Mouse (Mus musculus) neural tube, embryonic 12.5 days (tissue): Measurements from ENCODE around the gene Klk1b27. TPM values are rescaled to one million over a fixed set of nuclear protein-coding genes. Genes with fewer than 3 reads are reported as not detected.
"Not testable (repeated sequence)": the region's sequence is repeated elsewhere in the genome, so short reads cannot be mapped to it uniquely, and the experiment has no call there.

ENCODE experiments used
- ATAC-seq: fragments of 200-750 bp; cut with Nextera tagmentation; 2 replicates; pipeline ENCODE4 v1.8.0; 2017; ENCODE audit warnings: low read depth, mild to moderate bottlenecking, moderate TSS enrichment, moderate library complexity; ENCODE audit not compliant: low FRiP score
- H3K27ac ChIP-seq: fragments of 300-500 bp; sonication (generic); 2 replicates; pipeline ENCODE4 v1.5.1; 2016
- H3K27me3 ChIP-seq: fragments of 300-500 bp; sonication (generic); replicated peaks from 2 replicates; pipeline ENCODE4 v1.6.1; 2016; ENCODE audit warnings: mild to moderate bottlenecking
- H3K36me3 ChIP-seq: fragments of 300-500 bp; sonication (generic); 2 replicates; pipeline ENCODE4 v1.6.1; 2016; ENCODE audit warnings: mild to moderate bottlenecking
- H3K4me1 ChIP-seq: fragments of 300-500 bp; sonication (generic); 2 replicates; pipeline ENCODE4 v1.6.1; 2016
- H3K4me2 ChIP-seq: fragments of 300-500 bp; sonication (generic); replicated peaks from 2 replicates; pipeline ENCODE4 v1.6.1; 2016; ENCODE audit warnings: mild to moderate bottlenecking
- H3K4me3 ChIP-seq: fragments of 300-500 bp; sonication (generic); 2 replicates; pipeline ENCODE4 v1.5.1; 2016
- H3K9ac ChIP-seq: fragments of 300-500 bp; sonication (generic); 2 replicates; pipeline ENCODE4 v1.6.1; 2016; ENCODE audit warnings: mild to moderate bottlenecking
- H3K9me3 ChIP-seq: fragments of 300-500 bp; sonication (generic); 2 replicates; pipeline ENCODE4 v1.6.1; 2016; ENCODE audit warnings: mild to moderate bottlenecking
- WGBS: fragments of 180-500 bp; shearing (Covaris S2); methylation state at CpG from one replicate; pipeline ENCODE4 v1.1.7; 2016; 5-methylcytosine and 5-hydroxymethylcytosine counted together
- polyA plus RNA-seq: library from polyadenylated mRNA; unstranded; fragments of >200 nt; fragmentation: Nextera tagmentation; extraction: Ambion mirVana; gene quantifications from 2 replicates; pipeline ENCODE4 v1.2.1, GENCODE M21; 2016

Klk1b27 gene
- polyA plus RNA-seq = not detected in 2 replicates

- H3K36me3 ChIP-seq, ATAC-seq, H3K27ac ChIP-seq, H3K9me3 ChIP-seq, H3K4me3 ChIP-seq, H3K4me2 ChIP-seq, H3K4me1 ChIP-seq, H3K9ac ChIP-seq, H3K27me3 ChIP-seq: not testable (repeated sequence)
- 75% methylated on average over 3 of the region's 3 CpGs for WGBS
Observed at GRCm38 (mm10) chr7:44051990-44052389, at the start of gene Klk1b27. Gene Klk1b27, plus strand, starts transcription at chr7:44052290.

- no peak overlapping the region for H3K9ac ChIP-seq
- no peaks in the 10 kb centered on the region for H3K36me3 ChIP-seq
- no peaks in the 10 kb centered on the region for H3K27me3 ChIP-seq
- no peak overlapping the region for H3K4me3 ChIP-seq
- no peak overlapping the region for H3K27ac ChIP-seq
- no peaks in the 10 kb centered on the region for H3K9me3 ChIP-seq
- H3K4me1 ChIP-seq = no peaks in the 10 kb centered on the region
- no peak overlapping the region for H3K4me2 ChIP-seq
- ATAC-seq = no peak
Observed at GRCm38 (mm10) chr7:44004847-44005246, 47.2 kb upstream of the Klk1b27 start.

- H3K27me3 ChIP-seq, H3K36me3 ChIP-seq, H3K4me1 ChIP-seq, H3K9me3 ChIP-seq, H3K4me2 ChIP-seq, H3K27ac ChIP-seq, H3K4me3 ChIP-seq, H3K9ac ChIP-seq, ATAC-seq: not testable (repeated sequence)
Observed at GRCm38 (mm10) chr7:44011868-44012267, 40.2 kb upstream of the Klk1b27 start, which contains the start of gene Klk1b26. Gene Klk1b26, plus strand, starts transcription at chr7:44012168.

GRCm38 (mm10) chr7:44014666-44015065 is 37.4 kb upstream of the Klk1b27 start:
- H3K4me3 ChIP-seq, H3K36me3 ChIP-seq, H3K4me2 ChIP-seq, H3K9me3 ChIP-seq, H3K9ac ChIP-seq, H3K27ac ChIP-seq, H3K4me1 ChIP-seq, ATAC-seq, H3K27me3 ChIP-seq: not testable (repeated sequence)
- 89% methylated on average over 6 of the region's 6 CpGs for WGBS

GRCm38 (mm10) chr7:44015071-44015470 is 37.0 kb upstream of the Klk1b27 start:
- no peaks in the 10 kb centered on the region for H3K27me3 ChIP-seq
- H3K9me3 ChIP-seq = no peaks in the 10 kb centered on the region
- no peaks in the 10 kb centered on the region for H3K4me1 ChIP-seq
- no peak overlapping the region for H3K27ac ChIP-seq
- WGBS = 84% methylated on average over 5 of the region's 5 CpGs
- no peak overlapping the region for H3K4me3 ChIP-seq
- H3K9ac ChIP-seq = no peak overlapping the region
- H3K4me2 ChIP-seq = no peak overlapping the region
- ATAC-seq = no peak
- H3K36me3 ChIP-seq = no peaks in the 10 kb centered on the region

GRCm38 (mm10) chr7:44072117-44072516 is 20.0 kb downstream of the Klk1b27 start:
- no peak overlapping the region for H3K4me3 ChIP-seq
- H3K27me3 ChIP-seq = no peaks in the 10 kb centered on the region
- no peak overlapping the region for H3K4me2 ChIP-seq
- no peaks in the 10 kb centered on the region for H3K36me3 ChIP-seq
- H3K27ac ChIP-seq = no peak overlapping the region
- H3K9ac ChIP-seq = no peak overlapping the region
- no peak for ATAC-seq
- no peaks in the 10 kb centered on the region for H3K4me1 ChIP-seq
- H3K9me3 ChIP-seq = no peaks in the 10 kb centered on the region
- WGBS = 82% methylated on average over 2 of the region's 2 CpGs

GRCm38 (mm10) chr7:44077703-44078102 is 25.6 kb downstream of the Klk1b27 start:
- Histone ChIP-seq H3K27me3 (no peaks in the 10 kb centered on the region), H3K4me3 (no peak overlapping the region), H3K9me3 (0 out of 2 replicates have a peak, but pooled peaks cover 2% of the 10 kb centered on the region), H3K9ac (no peak overlapping the region), H3K4me1 (no peaks in the 10 kb centered on the region), H3K4me2 (no peak overlapping the region), H3K27ac (no peak overlapping the region), H3K36me3 (no peaks in the 10 kb centered on the region)
- ATAC-seq = no peak
- 86% methylated on average over 1 of the region's 1 CpGs for WGBS

- Histone ChIP-seq H3K27ac (no peak overlapping the region), H3K36me3 (no peaks in the 10 kb centered on the region), H3K4me3 (no peak overlapping the region), H3K9ac (no peak overlapping the region), H3K4me2 (no peak overlapping the region), H3K9me3 (no peaks in the 10 kb centered on the region), H3K4me1 (no peaks in the 10 kb centered on the region), H3K27me3 (no peaks in the 10 kb centered on the region)
- no peak for ATAC-seq
- WGBS = 89% methylated on average over 1 of the region's 1 CpGs
Observed at GRCm38 (mm10) chr7:44096111-44096510, 44.0 kb downstream of the Klk1b27 start.

- H3K27ac ChIP-seq, H3K4me1 ChIP-seq, H3K4me3 ChIP-seq, ATAC-seq, H3K9ac ChIP-seq, H3K27me3 ChIP-seq, H3K4me2 ChIP-seq, H3K36me3 ChIP-seq, H3K9me3 ChIP-seq: not testable (repeated sequence)
- 82% methylated on average over 3 of the region's 3 CpGs for WGBS
Observed at GRCm38 (mm10) chr7:44102028-44102427, 49.9 kb downstream of the Klk1b27 start, which contains the start of gene Klk1b21. Gene Klk1b21, plus strand, starts transcription at chr7:44102328.

Other genes with a start within 250 kb of the Klk1b27 start
- gene Klk7, start 241.0 kb upstream of the Klk1b27 start, polyA plus RNA-seq = not detected in 2 replicates
- not detected in 2 replicates for gene Klk6, start 227.8 kb upstream of the Klk1b27 start, polyA plus RNA-seq
- not detected in 2 replicates for gene Klk5, start 210.3 kb upstream of the Klk1b27 start, polyA plus RNA-seq
- 0.15 and 0.20 TPM in 2 replicates for gene Klk4, start 171.1 kb upstream of the Klk1b27 start, polyA plus RNA-seq
- gene Klk15, start 118.5 kb upstream of the Klk1b27 start, polyA plus RNA-seq = not detected in 2 replicates
- gene Klk1b8, start 101.6 kb upstream of the Klk1b27 start, polyA plus RNA-seq = not detected in 2 replicates
- not detected in 2 replicates for gene Klk1b1, start 85.5 kb upstream of the Klk1b27 start, polyA plus RNA-seq
- gene Klk1b9, start 76.2 kb upstream of the Klk1b27 start, polyA plus RNA-seq = not detected in 2 replicates
- gene Klk1b11, start 56.4 kb upstream of the Klk1b27 start, polyA plus RNA-seq = not detected in 2 replicates
- gene Klk1b26, start 40.1 kb upstream of the Klk1b27 start, polyA plus RNA-seq = not detected in 2 replicates
- gene Klk1b21, start 50.0 kb downstream of the Klk1b27 start, polyA plus RNA-seq = not detected in 2 replicates
- gene Klk1b22, start 60.4 kb downstream of the Klk1b27 start, polyA plus RNA-seq = not detected in 2 replicates
- not detected in 2 replicates for gene Klk1b16, start 84.5 kb downstream of the Klk1b27 start, polyA plus RNA-seq
- not detected in 2 replicates for gene Klk1b24, start 135.9 kb downstream of the Klk1b27 start, polyA plus RNA-seq
- gene Klk1b3, start 145.9 kb downstream of the Klk1b27 start, polyA plus RNA-seq = not detected in 2 replicates
- gene Klk1b4, start 155.1 kb downstream of the Klk1b27 start, polyA plus RNA-seq = not detected in 2 replicates
- gene Klk1b5, start 163.7 kb downstream of the Klk1b27 start, polyA plus RNA-seq = not detected in 2 replicates
- not detected in 2 replicates for gene Klk1, start 173.1 kb downstream of the Klk1b27 start, polyA plus RNA-seq
- gene Gm36864, start 183.9 kb downstream of the Klk1b27 start, polyA plus RNA-seq = 0.31 TPM in 1 of 2 replicates, not detected in the other
- 0.83 and 1.3 TPM in 2 replicates for gene 1700028J19Rik, start 194.4 kb downstream of the Klk1b27 start, polyA plus RNA-seq
- 179 and 198 TPM in 2 replicates for gene 2410002F23Rik, start 194.4 kb downstream of the Klk1b27 start, polyA plus RNA-seq
- gene Acp4, start 205.1 kb downstream of the Klk1b27 start, polyA plus RNA-seq = not detected in 2 replicates
- gene Gm15517, start 209.2 kb downstream of the Klk1b27 start, polyA plus RNA-seq = not detected in 2 replicates